Mouse (Mus musculus): ENCODE data around the gene Folr1. TPM values are rescaled to one million over a fixed set of nuclear protein-coding genes. Genes with fewer than 3 reads are reported as not detected.

The Folr1 gene
- polyA plus RNA-seq, 2 experiments, result 1.0 to 1.1 TPM

DNA sequence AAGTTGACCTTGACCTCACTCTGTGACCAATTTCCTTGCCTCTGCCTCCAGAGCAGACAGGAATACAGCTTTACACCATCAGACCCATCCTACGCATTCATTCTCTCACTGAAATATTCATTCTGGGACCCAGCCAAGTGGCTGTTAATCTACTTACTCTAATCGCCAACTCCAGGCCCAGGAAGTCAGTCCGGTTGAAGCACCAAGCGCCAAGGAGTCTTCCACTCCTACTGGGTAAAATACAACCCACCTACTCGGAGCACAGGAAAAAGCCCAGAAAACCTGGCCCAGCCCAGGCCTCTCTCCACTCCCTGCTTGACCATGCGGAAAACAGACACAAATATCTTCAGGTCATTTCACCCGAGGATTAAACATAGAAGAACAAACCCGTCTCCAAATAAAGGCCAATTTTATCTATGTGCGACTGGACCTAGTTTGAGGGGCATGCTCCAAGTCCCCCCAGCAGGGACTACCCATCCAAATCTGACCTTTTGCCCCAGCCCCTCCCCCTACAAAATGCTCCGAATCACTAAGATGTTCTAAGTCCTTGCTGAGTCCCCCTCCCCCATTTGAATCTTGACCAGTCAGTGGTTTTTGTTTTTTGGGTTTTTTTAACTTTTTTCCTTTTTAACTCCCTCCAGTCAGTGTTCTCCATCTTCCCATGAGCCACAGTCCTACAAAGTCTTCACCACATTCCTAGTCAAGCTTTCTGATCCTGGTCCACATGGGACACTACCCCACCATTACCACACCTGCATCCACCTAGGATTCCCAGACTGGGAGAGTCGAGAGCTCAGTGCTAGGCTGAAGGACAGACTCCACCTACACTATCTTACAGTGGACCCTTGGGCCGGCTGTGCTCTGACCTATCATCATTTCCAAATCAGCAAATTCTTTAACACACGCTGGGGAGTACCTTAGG, 2.1 kb downstream of the Folr1 start:
- no peak overlapping the region for H3K9ac ChIP-seq (ENCODE audit: low read depth, low read length, severe bottlenecking)
- DNase-seq (ENCODE audit: low spot score), result no peak
- ATAC-seq (ENCODE audit: low FRiP score, low read depth), result no peak
- no peaks in the 10 kb centered on the region for H3K27me3 ChIP-seq (ENCODE audit: control insufficient read depth, insufficient read depth, low read length)
- no peak for TF ChIP-seq POLR2A (IDR thresholded peaks at IDR 0.05; ENCODE audit: borderline replicate concordance, extremely low read depth, insufficient read depth, insufficient read length)
- H3K9me3 ChIP-seq (ENCODE audit: control insufficient read depth, low read length), result no peaks in the 10 kb centered on the region
- no peaks in the 10 kb centered on the region for H3K36me3 ChIP-seq (ENCODE audit: control insufficient read depth, insufficient read depth, low read length)
- no peak overlapping the region for H3K4me3 ChIP-seq (replicated peaks; ENCODE audit: low read length)
- H3K4me2 ChIP-seq (replicated peaks; ENCODE audit: low read depth, low read length, severe bottlenecking), result no peak overlapping the region
- H3K4me1 ChIP-seq (ENCODE audit: control insufficient read depth, insufficient read depth, low read length), result no peaks in the 10 kb centered on the region
- no peak overlapping the region for H3K27ac ChIP-seq (replicated peaks; ENCODE audit: low read depth, low read length)
- 78% methylated on average over 13 of the region's 13 CpGs for WGBS

DNA sequence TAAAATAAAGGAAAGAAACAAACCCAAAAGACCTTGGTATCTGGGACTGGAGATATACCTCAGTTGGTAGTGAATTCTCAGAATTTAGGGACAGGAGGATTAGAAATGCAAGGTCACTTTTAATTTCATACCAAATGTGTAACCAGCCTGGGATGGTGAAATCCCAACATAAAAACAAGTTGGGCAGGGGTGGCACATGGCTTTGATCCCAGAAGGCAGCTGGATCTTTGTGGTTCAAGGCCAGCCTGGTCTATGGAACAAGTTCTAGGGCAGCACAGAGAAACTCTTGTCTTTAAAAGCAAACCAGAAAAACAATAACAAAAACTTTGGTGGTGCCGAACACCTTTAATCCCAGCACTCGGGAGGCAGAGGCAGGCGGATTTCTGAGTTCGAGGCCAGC, 3.1 kb downstream of the Folr1 start:
- no peak for DNase-seq (ENCODE audit: low spot score)
- no peaks in the 10 kb centered on the region for H3K27me3 ChIP-seq (ENCODE audit: control insufficient read depth, insufficient read depth, low read length)
- 92% methylated on average over 4 of the region's 4 CpGs for WGBS
- H3K4me3 ChIP-seq (replicated peaks; ENCODE audit: low read length), result no peak overlapping the region
- no peak overlapping the region for H3K4me2 ChIP-seq (replicated peaks; ENCODE audit: low read depth, low read length, severe bottlenecking)
- H3K27ac ChIP-seq (replicated peaks; ENCODE audit: low read depth, low read length), result no peak overlapping the region
- H3K36me3 ChIP-seq (ENCODE audit: control insufficient read depth, insufficient read depth, low read length), result no peaks in the 10 kb centered on the region
- no peaks in the 10 kb centered on the region for H3K4me1 ChIP-seq (ENCODE audit: control insufficient read depth, insufficient read depth, low read length)
- TF ChIP-seq POLR2A (IDR thresholded peaks at IDR 0.05; ENCODE audit: borderline replicate concordance, extremely low read depth, insufficient read depth, insufficient read length), result no peak
- no peak for ATAC-seq (ENCODE audit: low FRiP score, low read depth)
- no peaks in the 10 kb centered on the region for H3K9me3 ChIP-seq (ENCODE audit: control insufficient read depth, low read length)
- no peak overlapping the region for H3K9ac ChIP-seq (ENCODE audit: low read depth, low read length, severe bottlenecking)

DNA sequence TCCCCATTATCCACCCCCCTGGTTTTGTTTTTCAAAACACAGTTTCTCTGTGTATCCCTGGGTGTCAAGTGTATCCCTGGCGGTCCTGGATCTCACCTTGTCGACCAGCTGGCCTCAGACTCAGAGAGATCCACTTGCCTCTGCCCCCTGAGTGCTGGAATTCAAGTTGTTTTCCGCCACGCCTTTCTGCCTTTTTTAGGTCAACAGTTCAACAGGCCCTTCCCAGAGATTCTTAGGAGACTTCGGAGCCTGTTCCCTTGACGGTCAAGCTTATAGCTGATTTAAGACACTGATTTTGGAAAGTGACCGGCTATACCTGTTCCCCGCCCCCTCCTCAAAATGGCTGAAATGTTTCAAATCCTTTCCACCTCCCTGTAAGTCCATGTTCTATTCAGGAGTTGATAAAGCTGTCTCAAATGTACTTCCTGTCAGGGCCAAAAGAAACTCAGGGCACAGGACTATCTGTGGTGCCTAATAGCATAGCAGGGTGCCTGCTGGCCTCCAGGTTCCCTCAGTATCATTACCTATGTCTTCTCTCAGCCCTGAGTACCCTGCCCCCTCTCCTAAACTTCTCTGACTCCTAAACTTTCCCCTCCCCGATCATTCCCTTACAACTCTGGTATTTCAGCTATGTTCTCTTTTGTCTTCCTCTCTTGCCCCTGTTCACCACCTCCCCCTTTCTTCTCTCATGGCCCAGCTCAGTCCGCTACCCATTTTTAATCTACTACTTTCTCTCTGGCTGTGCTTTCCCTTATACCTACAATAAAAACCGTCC, 3.9 kb downstream of the Folr1 start:
- Histone ChIP-seq H3K4me2 (replicated peaks; ENCODE audit: low read depth, low read length, severe bottlenecking) (no peak overlapping the region), H3K27me3 (ENCODE audit: control insufficient read depth, insufficient read depth, low read length) (no peaks in the 10 kb centered on the region), H3K4me3 (replicated peaks; ENCODE audit: low read length) (no peak overlapping the region), H3K9me3 (ENCODE audit: control insufficient read depth, low read length) (no peaks in the 10 kb centered on the region), H3K9ac (ENCODE audit: low read depth, low read length, severe bottlenecking) (no peak overlapping the region), H3K27ac (replicated peaks; ENCODE audit: low read depth, low read length) (no peak overlapping the region), H3K36me3 (ENCODE audit: control insufficient read depth, insufficient read depth, low read length) (no peaks in the 10 kb centered on the region), H3K4me1 (ENCODE audit: control insufficient read depth, insufficient read depth, low read length) (no peaks in the 10 kb centered on the region)
- DNase-seq (ENCODE audit: low spot score) (no peak), ATAC-seq (ENCODE audit: low FRiP score, low read depth) (no peak)
- no peak for TF ChIP-seq POLR2A (IDR thresholded peaks at IDR 0.05; ENCODE audit: borderline replicate concordance, extremely low read depth, insufficient read depth, insufficient read length)
- WGBS, result 83% methylated on average over 11 of the region's 11 CpGs

DNA sequence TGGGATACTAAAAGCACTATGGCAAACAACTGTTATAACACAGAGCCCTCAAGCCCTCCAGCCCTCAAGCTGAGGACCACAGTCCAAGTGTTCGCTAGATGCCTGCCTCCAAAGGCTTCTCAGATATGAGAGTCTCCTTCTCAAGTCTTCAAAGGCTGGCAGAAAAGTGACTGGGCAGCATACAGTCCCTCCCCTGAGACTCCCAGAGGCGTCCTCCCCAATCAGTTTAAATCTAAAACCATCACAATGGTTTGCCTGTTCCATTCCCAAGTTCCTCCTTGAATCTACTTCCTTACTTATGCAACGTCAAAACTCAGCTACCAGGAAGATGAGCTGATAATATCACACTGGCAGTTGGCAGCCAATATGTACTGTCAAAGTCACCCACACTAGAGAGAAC, 7.2 kb downstream of the Folr1 start, which contains the start of gene Anapc15:
Gene Anapc15, plus strand, starts transcription at position 301 of the 400 bp plus-strand sequence.
- no peak within 1 kb of the TSS for H3K27ac ChIP-seq (replicated peaks; ENCODE audit: low read depth, low read length)
- H3K27me3 ChIP-seq (ENCODE audit: control insufficient read depth, insufficient read depth, low read length), result no peaks in the 10 kb centered on the region
- H3K9me3 ChIP-seq (ENCODE audit: control insufficient read depth, low read length), result no peaks in the 10 kb centered on the region
- DNase-seq (ENCODE audit: low spot score) (no peak), ATAC-seq (ENCODE audit: low FRiP score, low read depth) (no peak)
- WGBS, result 80% methylated on average over 3 of the region's 3 CpGs
- no peak for TF ChIP-seq POLR2A (IDR thresholded peaks at IDR 0.05; ENCODE audit: borderline replicate concordance, extremely low read depth, insufficient read depth, insufficient read length)
- no peak within 1 kb of the TSS for H3K4me3 ChIP-seq (replicated peaks; ENCODE audit: low read length)
- no peaks in the 10 kb centered on the region for H3K36me3 ChIP-seq (ENCODE audit: control insufficient read depth, insufficient read depth, low read length)
- H3K9ac ChIP-seq (ENCODE audit: low read depth, low read length, severe bottlenecking), result no peak within 1 kb of the TSS
- H3K4me1 ChIP-seq (ENCODE audit: control insufficient read depth, insufficient read depth, low read length), result no peaks in the 10 kb centered on the region
- no peak within 1 kb of the TSS for H3K4me2 ChIP-seq (replicated peaks; ENCODE audit: low read depth, low read length, severe bottlenecking)

DNA sequence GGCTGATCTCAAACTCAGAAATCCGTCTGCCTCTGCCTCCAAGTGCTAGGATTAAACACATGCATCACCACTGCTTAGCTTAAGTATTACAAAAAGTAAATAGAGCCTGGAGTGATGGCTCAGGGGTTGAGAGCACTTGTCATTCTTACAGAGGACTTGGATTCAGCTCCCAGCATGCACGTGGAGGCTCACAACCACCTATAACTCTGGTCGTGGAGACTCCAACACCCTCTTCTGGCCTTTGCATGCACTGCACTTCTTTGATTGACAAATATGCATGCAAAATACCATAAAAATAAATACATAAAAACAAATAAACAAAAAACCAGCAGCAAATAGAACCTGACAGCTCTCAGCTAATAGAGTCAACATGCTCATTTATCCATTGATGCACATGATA, 8.3 kb downstream of the Folr1 start:
- no peak for TF ChIP-seq POLR2A (IDR thresholded peaks at IDR 0.05; ENCODE audit: borderline replicate concordance, extremely low read depth, insufficient read depth, insufficient read length)

More for the DNA sequence above, 8.3 kb downstream of the Folr1 start:
- 73% methylated on average over 3 of the region's 3 CpGs for WGBS
- DNase-seq (ENCODE audit: low spot score) (no peak), ATAC-seq (ENCODE audit: low FRiP score, low read depth) (no peak)
- H3K4me2 ChIP-seq (replicated peaks; ENCODE audit: low read depth, low read length, severe bottlenecking), result no peak overlapping the region
- H3K27me3 ChIP-seq (ENCODE audit: control insufficient read depth, insufficient read depth, low read length), result no peaks in the 10 kb centered on the region
- H3K9ac ChIP-seq (ENCODE audit: low read depth, low read length, severe bottlenecking), result no peak overlapping the region
- H3K4me1 ChIP-seq (ENCODE audit: control insufficient read depth, insufficient read depth, low read length), result no peaks in the 10 kb centered on the region
- H3K4me3 ChIP-seq (replicated peaks; ENCODE audit: low read length), result no peak overlapping the region
- H3K27ac ChIP-seq (replicated peaks; ENCODE audit: low read depth, low read length), result no peak overlapping the region
- no peaks in the 10 kb centered on the region for H3K9me3 ChIP-seq (ENCODE audit: control insufficient read depth, low read length)
- no peaks in the 10 kb centered on the region for H3K36me3 ChIP-seq (ENCODE audit: control insufficient read depth, insufficient read depth, low read length)
